Mouse (Mus musculus) ES-E14 (cell line): ENCODE results near the gene Spc25. TPM values are rescaled to one million over a fixed set of nuclear protein-coding genes. Genes with fewer than 3 reads are reported as not detected.

Experiments used
- DNase-seq: peaks from one replicate; pipeline ENCODE4 v3.0.0-alpha.2; 2013; ENCODE audit warnings: low read depth, low spot score
- H3K27ac ChIP-seq: 2 replicates; pipeline ENCODE4 v1.5.1; 2012; ENCODE audit warnings: low read depth, mild to moderate bottlenecking, low read length, moderate library complexity, mixed read lengths; ENCODE audit not compliant: poor library complexity, insufficient read depth, severe bottlenecking
- H3K36me3 ChIP-seq: 2 replicates; pipeline ENCODE4 v1.6.1; 2012; ENCODE audit warnings: mild to moderate bottlenecking, low read length, moderate library complexity, mixed read lengths; ENCODE audit not compliant: control insufficient read depth, poor library complexity, insufficient read depth, severe bottlenecking
- H3K4me1 ChIP-seq, 2 experiments: fragments of 150-350 bp in 1 of 2; sonication (generic) in 1 of 2; 2 replicates each; pipeline ENCODE4 v1.6.1; 2012; ENCODE audit warnings: low read length in 2 of 2, mild to moderate bottlenecking in 1 of 2, mixed read lengths in 1 of 2; ENCODE audit not compliant: control insufficient read depth in 2 of 2, insufficient read depth in 2 of 2, poor library complexity in 1 of 2
- H3K4me3 ChIP-seq, 2 experiments: fragments of 150-350 bp in 1 of 2; sonication (generic) in 1 of 2; 2 replicates each; pipeline ENCODE4 v1.5.1; 2012; ENCODE audit warnings: low read length in 2 of 2, low read depth in 1 of 2, mild to moderate bottlenecking in 1 of 2, mixed read lengths in 1 of 2; ENCODE audit not compliant: insufficient read depth in 1 of 2, poor library complexity in 1 of 2, severe bottlenecking in 1 of 2
- H3K9ac ChIP-seq: 2 replicates; pipeline ENCODE4 v1.6.1; 2012; ENCODE audit warnings: low read depth, mild to moderate bottlenecking, low read length, mixed read lengths; ENCODE audit not compliant: poor library complexity, insufficient read depth, severe bottlenecking
- H3K9me3 ChIP-seq: fragments of 150-350 bp; sonication (generic); 2 replicates; pipeline ENCODE4 v1.6.1; 2012; ENCODE audit warnings: low read depth, mild to moderate bottlenecking, low read length; ENCODE audit not compliant: control insufficient read depth, insufficient read depth
- CHD2 ChIP-seq: IDR thresholded peaks from 2 replicates; pipeline ENCODE4 v1.6.1; 2014; ENCODE audit warnings: mild to moderate bottlenecking, low read depth, low read length, inconsistent platforms
- HCFC1 ChIP-seq: IDR thresholded peaks from 2 replicates; pipeline ENCODE4 v1.6.1; 2012; ENCODE audit warnings: low read length, inconsistent platforms, borderline replicate concordance; ENCODE audit not compliant: insufficient read depth
- MAFK ChIP-seq: IDR thresholded peaks from 2 replicates; pipeline ENCODE4 v1.6.1; 2014; ENCODE audit warnings: mild to moderate bottlenecking, low read depth, low read length, inconsistent platforms; ENCODE audit not compliant: insufficient read depth
- ZC3H11A ChIP-seq: IDR thresholded peaks from 2 replicates; pipeline ENCODE4 v1.6.1; 2012; ENCODE audit warnings: low read depth, mild to moderate bottlenecking, inconsistent platforms, low read length, borderline replicate concordance
- ZNF384 ChIP-seq: IDR thresholded peaks from 2 replicates; pipeline ENCODE4 v1.6.1; 2012; ENCODE audit warnings: low read depth, low read length, inconsistent platforms
- in situ Hi-C, 2 experiments: fragments of 600-800 bp; cut with MboI; formaldehyde crosslinking; loops; one replicate each; pipeline ENCODE4 v1.15.1; 2025; ENCODE audit warnings: low sequenced_read_pairs in 2 of 2, inconsistent platforms in 1 of 2; ENCODE audit not compliant: unreplicated experiment in 2 of 2
- total RNA-seq: library from RNA; depleted of rRNA; stranded (reverse); fragments of 300-350 nt; gene quantifications from 2 replicates; pipeline ENCODE4 v1.2.3, GENCODE M21; 2012; rRNA removed

Spc25 gene
- total RNA-seq: 43.2 and 64.6 TPM in 2 replicates

DNA sequence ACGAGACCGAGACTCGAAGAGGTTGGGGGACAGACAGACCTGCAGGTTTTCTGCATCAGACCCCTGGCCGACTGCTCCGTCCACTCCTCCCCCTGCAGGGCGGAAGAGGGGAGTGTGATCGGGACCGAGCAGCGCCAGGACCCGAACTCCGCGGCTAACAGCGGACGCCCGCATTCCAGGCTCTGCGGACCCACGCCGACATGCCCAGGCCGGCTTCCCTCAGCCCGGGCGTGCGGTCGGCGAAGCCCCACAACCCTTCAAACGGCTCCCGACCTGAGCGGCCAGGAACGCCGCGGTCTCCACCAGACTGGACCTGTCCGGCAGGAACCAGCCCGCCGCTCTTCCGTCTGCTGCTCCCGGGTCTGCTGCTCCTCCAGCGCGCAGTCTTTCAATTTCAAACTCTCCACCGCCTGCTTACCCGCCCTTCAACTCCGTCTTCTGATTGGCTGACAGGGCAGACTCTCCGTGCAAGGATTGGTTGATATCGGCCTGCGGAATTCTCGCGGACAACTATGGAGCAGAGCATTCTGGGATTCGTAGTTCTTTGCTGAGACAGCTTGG, at the start of gene Spc25:
TSS of gene Spc25 (minus strand) at position 404 of the 561 bp plus-strand sequence.
- in situ Hi-C loops: no loop called here
- H3K4me3 ChIP-seq: peak within 1 kb of the TSS; percentile 86 to 99
- H3K9me3 ChIP-seq: no peaks in the 10 kb centered on the region
- H3K9ac ChIP-seq: peak within 1 kb of the TSS; percentile 98
- H3K4me1 ChIP-seq: peaks cover 0 to 5% of the 10 kb centered on the region in 2 experiments; a peak in 1 of 4 replicates
- TF ChIP-seq CHD2: peak; percentile 98
- TF ChIP-seq ZNF384: no peak
- peak; percentile 96 for TF ChIP-seq HCFC1
- peaks cover 19% of the 10 kb centered on the region for H3K36me3 ChIP-seq
- H3K27ac ChIP-seq: peak within 1 kb of the TSS; percentile 45
- DNase-seq: peak; percentile 90

- in situ Hi-C loops: no loop called here
- Histone ChIP-seq H3K4me1 (no peaks in the 10 kb centered on the region), H3K36me3 (no peaks in the 10 kb centered on the region), H3K4me3 (no peak overlapping the region), H3K27ac (no peak overlapping the region), H3K9me3 (no peaks in the 10 kb centered on the region), H3K9ac (no peak overlapping the region)
- TF ChIP-seq ZC3H11A: no peak
- TF ChIP-seq ZNF384: no peak
- no peak for TF ChIP-seq CHD2
- no peak for TF ChIP-seq HCFC1
- no peak for TF ChIP-seq MAFK
- no peak for DNase-seq
Measured at GRCm38 (mm10) chr2:69248221-69248755, 42.3 kb upstream of the Spc25 start.

DNA sequence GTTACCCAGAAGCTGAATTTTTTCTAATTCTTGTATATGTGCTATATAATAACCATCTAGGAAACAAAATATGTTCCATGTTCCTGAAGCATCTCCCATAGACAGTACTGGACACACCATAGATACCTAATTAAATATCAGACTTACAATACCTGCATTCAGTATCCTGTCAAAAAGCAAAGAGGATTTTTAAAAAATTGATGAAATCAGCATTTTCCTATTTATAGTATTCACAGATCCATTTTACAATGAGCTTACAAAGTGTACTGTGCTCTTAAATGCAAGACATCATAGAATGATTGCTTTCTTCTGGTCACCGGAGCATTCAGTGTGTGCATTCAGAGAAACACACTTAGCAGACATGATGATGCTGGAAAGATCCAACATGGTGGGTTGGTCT, 41.1 kb upstream of the Spc25 start:
- H3K9me3 ChIP-seq: no peaks in the 10 kb centered on the region
- H3K4me1 ChIP-seq: no peaks in the 10 kb centered on the region
- H3K36me3 ChIP-seq: no peaks in the 10 kb centered on the region
- no peak for DNase-seq
- H3K9ac ChIP-seq: no peak overlapping the region
- H3K4me3 ChIP-seq: no peak overlapping the region
- TF ChIP-seq HCFC1 (no peak), CHD2 (no peak), ZC3H11A (no peak), ZNF384 (no peak), MAFK (peak; percentile 50)
- in situ Hi-C loops: no loop called here
- no peak overlapping the region for H3K27ac ChIP-seq

DNA sequence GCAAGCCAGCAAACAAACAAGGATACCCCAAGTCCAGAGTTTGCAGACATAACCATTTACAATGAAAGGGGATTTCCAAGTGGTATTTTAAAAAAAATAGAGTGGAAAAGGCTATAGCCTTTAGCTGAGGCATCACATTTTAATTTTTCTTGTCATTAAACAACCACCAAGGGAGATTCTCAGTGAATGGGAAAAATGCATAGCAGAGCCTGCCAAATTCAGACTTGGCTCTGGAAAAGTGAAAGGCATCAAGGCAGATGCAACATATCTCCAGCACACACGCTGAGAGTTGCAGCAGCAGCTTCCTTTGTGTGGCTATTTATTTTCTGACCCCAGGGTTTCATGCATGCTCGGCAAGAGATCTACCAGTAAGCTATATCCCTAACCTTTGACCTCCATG, 38.9 kb upstream of the Spc25 start:
- H3K27ac ChIP-seq: no peak overlapping the region
- no peak for DNase-seq
- H3K36me3 ChIP-seq: no peaks in the 10 kb centered on the region
- H3K4me3 ChIP-seq: no peak overlapping the region
- TF ChIP-seq ZNF384 (no peak), ZC3H11A (no peak), MAFK (no peak), CHD2 (no peak), HCFC1 (no peak)
- in situ Hi-C loops: no loop called here
- H3K9me3 ChIP-seq: no peaks in the 10 kb centered on the region
- H3K9ac ChIP-seq: no peak overlapping the region
- H3K4me1 ChIP-seq: no peaks in the 10 kb centered on the region

GRCm38 (mm10) chr2:69239315-69239714, 33.3 kb upstream of the Spc25 start:
- TF ChIP-seq HCFC1 (no peak), ZC3H11A (no peak), MAFK (no peak), ZNF384 (no peak), CHD2 (no peak)
- Histone ChIP-seq H3K36me3 (no peaks in the 10 kb centered on the region), H3K27ac (no peak overlapping the region), H3K9me3 (no peaks in the 10 kb centered on the region), H3K4me3 (no peak overlapping the region), H3K4me1 (no peaks in the 10 kb centered on the region), H3K9ac (no peak overlapping the region)
- in situ Hi-C loops: no loop called here
- DNase-seq: no peak
